Mouse (Mus musculus): ENCODE data around the gene Dguok.
A peak's percentile ranks its signal among the peaks of the same experiment; 100 is the strongest.

Gene Dguok

GRCm38 (mm10) chr6:83496753-83497710 lies 9.7 kb downstream of the Dguok start:
- DNase-seq: peak; percentile 42 to 72

- DNase-seq: no peak
These were observed 10.6 kb downstream of the Dguok start for GRCm38 (mm10) chr6:83496009-83496752.

GRCm38 (mm10) chr6:83490622-83491021 lies 16.1 kb downstream of the Dguok start:
- DNase-seq: no peak

- DNase-seq: no peak
These were observed 18.6 kb downstream of the Dguok start for GRCm38 (mm10) chr6:83488200-83488599.

GRCm38 (mm10) chr6:83487298-83487697 lies 19.5 kb downstream of the Dguok start:
- no peak for DNase-seq

GRCm38 (mm10) chr6:83485854-83486253 lies 20.9 kb downstream of the Dguok start:
- DNase-seq: no peak

GRCm38 (mm10) chr6:83483776-83484175 lies 23.0 kb downstream of the Dguok start:
- DNase-seq: no peak

GRCm38 (mm10) chr6:83482418-83483085 lies 24.2 kb downstream of the Dguok start:
- peak in 1 of 2 experiments; percentile 59 for DNase-seq

GRCm38 (mm10) chr6:83480019-83480655 lies 26.6 kb downstream of the Dguok start:
- no peak for DNase-seq

- no peak for DNase-seq
These were observed 27.6 kb downstream of the Dguok start for GRCm38 (mm10) chr6:83479193-83479592.

- no peak for DNase-seq
These were observed 28.1 kb downstream of the Dguok start for GRCm38 (mm10) chr6:83478628-83479027.

GRCm38 (mm10) chr6:83478217-83478616 lies 28.6 kb downstream of the Dguok start:
- no peak for DNase-seq

GRCm38 (mm10) chr6:83475431-83475830 lies 31.3 kb downstream of the Dguok start:
- DNase-seq: no peak

- DNase-seq: peak; percentile 71 to 77
These were observed 33.5 kb downstream of the Dguok start for GRCm38 (mm10) chr6:83473240-83473639.

GRCm38 (mm10) chr6:83471739-83472138 lies 35.0 kb downstream of the Dguok start:
- no peak for DNase-seq

GRCm38 (mm10) chr6:83464011-83464410 lies 42.8 kb downstream of the Dguok start:
- DNase-seq: no peak

GRCm38 (mm10) chr6:83459034-83459644 lies 47.6 kb downstream of the Dguok start, which contains the start of gene Tet3:
TSS of gene Tet3 (minus strand) at chr6:83459084.
- no peak for DNase-seq

- peak; percentile 64 to 86 for DNase-seq
These were observed 49.6 kb downstream of the Dguok start for GRCm38 (mm10) chr6:83456984-83457810.

GRCm38 (mm10) chr6:83456131-83456983 lies 50.4 kb downstream of the Dguok start:
- peak; percentile 75 for DNase-seq
